Mouse (Mus musculus) large intestine, adult 2 months (tissue): ENCODE data around the gene Smad6. TPM values are rescaled to one million over a fixed set of nuclear protein-coding genes. Genes with fewer than 3 reads are reported as not detected.
A peak's percentile ranks its signal among the peaks of the same experiment; 100 is the strongest.

Experiments
- DNase-seq: peaks from one replicate; pipeline ENCODE4 v3.0.0-alpha.2; 2012; ENCODE audit warnings: low read depth, low spot score
- WGBS: fragments of 180-500 bp; shearing (Covaris S2); methylation state at CpG from one replicate; pipeline ENCODE4 v1.1.7; 2018; 5-methylcytosine and 5-hydroxymethylcytosine counted together
- polyA plus RNA-seq: library from polyadenylated mRNA; depleted of rRNA; stranded (reverse); fragments of >200 nt; gene quantifications from 2 replicates; pipeline ENCODE4 v1.2.3, GENCODE M21; 2012

The Smad6 gene
- polyA plus RNA-seq, 1 experiment = 14.6 TPM

- DNase-seq = no peak
- 12% methylated on average over 2 of the region's 2 CpGs for WGBS
Observed at GRCm38 (mm10) chr9:64024976-64025375, 3.1 kb upstream of the Smad6 start.

- WGBS = under 1% methylated on average over 54 of the region's 54 CpGs
- peak; percentile 92 for DNase-seq
Observed at GRCm38 (mm10) chr9:64022562-64023366, 905 bp upstream of the Smad6 start.

- under 1% methylated on average over 32 of the region's 32 CpGs for WGBS
- DNase-seq = no peak
Observed at GRCm38 (mm10) chr9:64021319-64021850, 474 bp downstream of the Smad6 start.

GRCm38 (mm10) chr9:64020606-64021318, 1.1 kb downstream of the Smad6 start:
- under 1% methylated on average over 88 of the region's 89 CpGs for WGBS
- no peak for DNase-seq

- DNase-seq = no peak
- WGBS = under 1% methylated on average over 50 of the region's 50 CpGs
Observed at GRCm38 (mm10) chr9:64020171-64020605, 1.7 kb downstream of the Smad6 start.

GRCm38 (mm10) chr9:64019036-64019886, 2.6 kb downstream of the Smad6 start:
- WGBS = 21% methylated on average over 10 of the region's 10 CpGs
- DNase-seq = no peak

- 10% methylated on average over 23 of the region's 23 CpGs for WGBS
- DNase-seq = no peak
Observed at GRCm38 (mm10) chr9:64017861-64018793, 3.7 kb downstream of the Smad6 start.

GRCm38 (mm10) chr9:64016648-64017400, 5.0 kb downstream of the Smad6 start:
- no peak for DNase-seq
- 6% methylated on average over 25 of the region's 25 CpGs for WGBS

- DNase-seq = no peak
- WGBS = 36% methylated on average over 7 of the region's 7 CpGs
Observed at GRCm38 (mm10) chr9:64016092-64016491, 5.8 kb downstream of the Smad6 start.

GRCm38 (mm10) chr9:64014801-64015200, 7.1 kb downstream of the Smad6 start:
- 17% methylated on average over 6 of the region's 6 CpGs for whole genome bisulfite sequencing
- DNase-seq = no peak

GRCm38 (mm10) chr9:64011356-64011755, 10.5 kb downstream of the Smad6 start:
- 100% methylated on average over 1 of the region's 1 CpGs for WGBS
- DNase-seq = no peak

- 89% methylated on average over 7 of the region's 7 CpGs for WGBS
- DNase-seq = no peak
Observed at GRCm38 (mm10) chr9:64002981-64003380, 18.9 kb downstream of the Smad6 start.

- 74% methylated on average over 7 of the region's 7 CpGs for WGBS
- no peak for DNase-seq
Observed at GRCm38 (mm10) chr9:64001081-64001480, 20.8 kb downstream of the Smad6 start.

- WGBS = 72% methylated on average over 5 of the region's 5 CpGs
- DNase-seq = no peak
Observed at GRCm38 (mm10) chr9:64000085-64000484, 21.8 kb downstream of the Smad6 start.

GRCm38 (mm10) chr9:63999194-63999593, 22.7 kb downstream of the Smad6 start:
- WGBS = 37% methylated on average over 9 of the region's 9 CpGs
- no peak for DNase-seq

- WGBS = 72% methylated on average over 14 of the region's 14 CpGs
- no peak for DNase-seq
Observed at GRCm38 (mm10) chr9:63998026-63998425, 23.8 kb downstream of the Smad6 start.

GRCm38 (mm10) chr9:63997439-63997838, 24.4 kb downstream of the Smad6 start:
- WGBS = 43% methylated on average over 4 of the region's 4 CpGs
- no peak for DNase-seq

GRCm38 (mm10) chr9:63993256-63993655, 28.6 kb downstream of the Smad6 start:
- 87% methylated on average over 5 of the region's 5 CpGs for WGBS
- no peak for DNase-seq
